Mouse (Mus musculus): ENCODE data around the gene Rnf31. TPM values are rescaled to one million over a fixed set of nuclear protein-coding genes. Genes with fewer than 3 reads are reported as not detected.

The Rnf31 gene
- 31.2 and 32.0 TPM in 2 replicates for polyA plus RNA-seq (2012)

DNA sequence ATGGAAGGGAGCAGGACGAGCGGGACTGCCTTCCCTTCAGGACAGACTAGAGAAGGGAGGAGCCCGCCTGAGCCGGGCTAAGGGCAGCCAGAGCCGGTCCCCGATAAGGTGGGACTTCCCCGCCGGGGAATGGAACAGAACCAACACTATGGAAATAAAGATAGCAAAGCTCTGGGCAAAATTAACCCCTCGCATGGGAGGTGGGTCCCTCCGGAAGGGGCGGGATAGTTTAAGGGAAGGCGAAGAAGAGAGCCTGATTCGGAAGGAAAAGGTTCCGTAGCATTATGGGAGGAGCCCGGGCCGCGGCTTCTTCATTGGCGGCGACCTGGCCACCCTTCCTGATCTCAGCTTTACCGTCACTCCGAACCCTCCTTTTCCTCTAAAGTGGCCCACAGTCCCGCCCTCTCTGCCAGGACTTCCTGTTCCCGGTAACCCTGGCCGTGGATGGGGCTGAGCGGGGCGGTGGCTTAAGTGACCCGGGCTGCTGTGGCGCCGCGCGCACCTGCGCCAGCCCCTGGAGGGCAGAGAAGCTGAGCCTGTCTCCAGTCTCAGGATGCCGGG, at the start of gene Rnf31:
Gene Rnf31 (plus strand): TSS at position 378 of the 561 bp plus-strand sequence.

DNA sequence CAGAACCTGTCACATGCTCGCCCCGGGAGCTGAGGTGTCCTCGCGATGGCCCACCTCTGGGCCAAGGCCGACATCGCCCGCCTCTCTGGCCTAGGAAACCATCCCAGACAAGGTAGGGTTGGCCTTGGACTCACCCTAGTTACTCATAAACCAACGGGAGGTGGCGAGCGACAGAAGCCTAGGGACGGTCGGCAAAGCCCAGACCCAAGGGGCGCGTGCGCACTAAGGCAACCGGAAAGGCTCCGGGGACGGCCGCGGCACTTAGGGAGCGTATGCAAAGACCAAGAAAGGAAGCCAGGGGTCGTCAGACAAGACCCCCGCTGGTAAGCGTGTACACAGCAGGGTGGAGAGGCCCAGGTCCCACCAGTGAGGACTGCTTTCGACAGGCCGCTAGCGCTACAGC, 31.7 kb upstream of the Rnf31 start, which contains the start of gene Dcaf11:
Gene Dcaf11 (plus strand): TSS at position 208 of the 403 bp plus-strand sequence.

DNA sequence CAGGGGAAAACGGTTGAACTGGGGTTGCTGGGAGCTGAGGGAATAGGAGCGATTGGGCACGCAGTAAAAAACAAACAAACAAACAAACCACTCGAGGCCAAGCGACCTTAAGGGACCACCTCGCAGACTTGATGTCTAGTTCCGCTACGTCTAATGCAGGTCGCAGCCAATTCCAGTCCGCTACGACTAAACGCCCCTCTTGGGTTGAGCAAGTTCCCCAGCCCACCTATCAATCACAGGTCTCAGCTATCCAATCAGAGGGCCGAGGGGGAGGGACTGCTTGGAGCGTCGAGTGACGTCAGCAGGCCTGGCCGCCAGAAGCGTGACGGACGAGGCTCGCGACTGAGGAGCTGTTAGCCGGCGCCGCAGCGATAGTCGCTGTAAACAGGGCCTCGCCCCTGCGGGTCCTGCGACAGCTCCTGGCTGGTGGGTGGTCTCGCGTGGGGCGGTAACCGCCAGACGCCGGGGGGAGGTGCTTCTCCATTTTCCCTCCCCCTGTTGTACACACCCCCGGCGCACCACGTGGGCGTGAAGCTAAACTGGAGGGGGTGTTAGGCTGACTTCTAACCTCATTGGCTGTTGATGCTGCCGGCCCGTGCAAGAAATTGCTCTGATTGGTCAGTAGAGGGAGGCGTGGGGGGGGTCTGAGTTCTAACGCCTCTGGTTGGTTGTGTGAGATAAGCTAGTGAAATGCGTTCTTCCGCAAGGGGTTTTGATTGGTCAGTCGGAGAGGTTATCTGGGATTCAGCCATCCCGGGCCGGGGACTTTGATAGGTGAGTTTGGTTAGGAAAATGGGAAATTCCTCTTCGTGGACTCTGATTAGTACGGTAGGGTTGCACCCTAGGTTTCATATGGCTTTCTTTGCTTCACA, 31.1 kb upstream of the Rnf31 start, which contains the start of gene A730061H03Rik:
Gene A730061H03Rik (minus strand): TSS at position 205 of the 872 bp plus-strand sequence.

DNA sequence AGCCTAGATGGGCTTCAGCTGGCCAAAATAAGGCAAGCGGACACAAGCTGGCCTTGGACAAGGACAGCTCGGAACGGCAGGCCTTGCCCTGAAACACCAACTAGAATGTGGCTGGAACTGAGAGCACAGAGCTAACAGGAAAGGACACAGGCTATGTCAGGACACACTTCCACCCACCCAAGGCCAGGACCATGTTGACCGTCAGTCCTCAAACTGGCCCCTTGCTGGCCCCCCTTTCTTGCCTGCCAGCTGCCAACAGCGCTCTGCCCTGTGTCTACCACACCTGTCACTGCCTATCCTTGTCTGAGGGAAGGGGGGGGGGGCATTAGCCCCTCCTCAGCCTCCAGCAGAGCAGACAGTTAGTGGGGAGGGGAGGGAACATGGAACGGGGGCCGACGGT, 16.2 kb upstream of the Rnf31 start, which contains the start of gene Fitm1:
Gene Fitm1 (plus strand): TSS at position 316 of the 400 bp plus-strand sequence.

DNA sequence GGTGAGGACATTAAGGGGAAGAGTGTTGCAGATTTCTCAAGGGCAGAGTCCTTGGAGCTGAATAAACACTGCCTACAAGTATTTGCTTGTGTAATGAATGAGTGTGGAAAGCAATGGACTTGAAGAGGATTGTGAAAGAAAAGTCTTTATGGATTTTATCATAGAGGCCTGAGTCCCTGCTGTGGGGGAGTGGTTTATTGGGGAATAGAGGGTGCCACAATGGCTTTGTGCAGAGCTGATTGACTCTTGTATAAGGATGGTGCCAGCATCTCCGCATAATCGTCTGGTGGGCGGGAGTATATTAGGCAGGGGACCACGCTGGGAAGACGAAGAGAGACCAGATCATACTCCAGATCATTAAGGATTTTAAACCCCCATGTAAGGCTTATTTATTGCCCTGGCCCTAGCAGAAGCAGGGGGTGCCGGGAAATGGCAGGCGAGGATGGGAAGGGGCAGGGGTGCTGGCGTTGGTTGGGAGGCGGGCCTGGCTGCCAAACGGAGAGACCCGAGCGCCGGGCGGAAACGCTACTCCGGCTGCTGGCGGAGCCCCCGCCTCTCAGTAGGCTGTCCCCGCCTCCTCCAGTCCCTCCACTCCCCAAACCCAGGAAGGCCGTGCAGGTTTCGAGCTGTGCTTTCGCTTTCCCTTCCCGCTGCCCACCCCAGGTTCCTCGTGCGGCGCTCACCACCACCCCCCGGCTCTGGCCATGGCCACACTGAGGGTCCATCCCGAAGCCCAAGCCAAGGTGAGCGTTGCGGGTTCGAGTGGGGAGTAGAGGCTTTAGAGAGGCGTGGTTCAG, 13.4 kb upstream of the Rnf31 start, which contains the start of gene Psme1:
Gene Psme1 (plus strand): TSS at position 253 of the 797 bp plus-strand sequence.

DNA sequence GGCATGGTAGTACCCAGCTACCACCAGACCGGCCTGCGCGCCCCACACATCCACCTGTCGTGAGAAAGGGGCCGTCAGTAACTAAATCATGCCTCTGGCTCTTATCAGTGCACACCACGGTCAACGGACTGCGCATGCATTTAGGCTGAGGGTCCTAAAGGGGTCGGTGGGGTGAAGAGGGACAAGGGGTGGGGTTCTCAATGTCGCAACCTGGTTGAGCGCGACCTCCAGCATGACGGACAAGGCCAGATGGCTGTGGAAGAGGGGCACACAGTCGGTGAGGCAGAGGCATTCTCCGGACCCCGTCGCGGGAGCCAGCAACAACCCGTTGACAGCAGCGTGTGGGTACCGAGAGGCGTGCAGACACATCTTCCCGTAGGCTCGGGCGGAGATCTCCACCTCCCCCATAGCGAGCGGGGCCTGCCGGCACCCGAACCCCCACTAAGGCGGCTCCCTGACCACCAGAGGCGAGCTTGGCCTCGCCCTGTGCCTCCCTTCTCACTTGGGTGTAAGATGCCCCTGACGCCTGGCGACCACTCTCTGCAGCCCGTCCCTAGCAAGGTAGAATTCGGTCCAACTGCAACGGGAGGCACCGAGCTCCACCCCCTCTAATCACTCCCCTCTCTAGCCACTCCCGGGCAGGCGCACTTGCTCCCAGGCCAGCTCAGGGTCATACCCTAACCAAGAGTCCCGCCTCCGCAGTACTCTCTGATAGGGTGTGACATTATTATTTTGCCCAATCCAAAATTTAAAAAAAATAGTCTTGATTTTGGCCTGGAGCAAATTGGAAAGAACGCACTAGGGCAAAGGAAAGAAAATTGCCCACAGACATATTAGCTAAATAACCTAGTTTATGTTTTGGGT, 6.6 kb upstream of the Rnf31 start, which contains the start of gene Emc9:
Gene Emc9 (minus strand): TSS at position 601 of the 864 bp plus-strand sequence.

DNA sequence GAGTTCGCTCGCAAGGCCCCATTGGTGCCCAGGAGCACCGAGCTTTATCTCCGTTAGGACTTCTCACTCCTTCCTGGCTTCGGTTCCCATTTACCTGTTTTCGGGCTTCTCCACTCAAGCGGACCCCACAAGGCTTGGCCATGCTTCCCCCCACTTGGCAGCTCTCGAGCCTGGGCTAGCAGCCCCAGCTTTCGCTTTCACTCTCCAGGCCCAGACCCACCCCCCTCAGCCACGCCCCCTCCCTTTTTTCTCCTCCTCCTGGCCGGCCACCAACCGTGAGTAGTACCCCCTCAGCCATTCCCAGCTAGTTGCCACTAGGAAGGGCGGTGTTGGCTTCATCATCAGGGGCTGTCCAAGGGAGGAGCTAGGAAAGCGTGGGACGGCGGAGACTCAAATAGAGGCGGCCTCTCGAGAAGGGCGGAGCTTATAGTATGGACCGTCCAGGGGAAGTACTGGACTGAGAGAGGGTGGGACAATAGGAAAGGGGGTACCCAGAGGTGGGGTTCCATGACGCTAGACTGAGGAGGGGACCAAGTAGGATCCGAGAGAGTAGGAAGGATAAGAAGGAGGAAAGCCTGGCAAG, 669 bp upstream of the Rnf31 start, which contains the start of gene Psme2:
Gene Psme2 (minus strand): TSS at position 366 of the 583 bp plus-strand sequence.

DNA sequence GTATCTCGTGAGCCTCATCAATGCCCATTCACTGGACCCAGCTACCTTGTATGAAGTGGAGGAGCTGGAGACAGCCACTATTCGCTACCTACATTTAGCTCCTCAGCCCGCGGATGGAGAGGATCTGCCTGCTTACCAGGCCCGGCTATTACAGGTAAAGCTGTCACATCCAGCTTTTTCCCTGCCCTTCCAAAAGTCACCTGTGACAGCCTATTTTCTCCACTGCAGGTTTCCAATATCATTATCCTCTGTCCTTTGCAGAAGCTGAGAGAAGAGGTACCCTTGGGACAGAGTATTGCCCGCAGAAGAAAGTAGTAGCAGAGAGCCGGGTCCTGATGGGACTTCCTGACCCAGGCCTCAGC, 11.7 kb downstream of the Rnf31 start, which contains the start of gene Irf9:
Gene Irf9 (plus strand): TSS at position 301 of the 362 bp plus-strand sequence.

DNA sequence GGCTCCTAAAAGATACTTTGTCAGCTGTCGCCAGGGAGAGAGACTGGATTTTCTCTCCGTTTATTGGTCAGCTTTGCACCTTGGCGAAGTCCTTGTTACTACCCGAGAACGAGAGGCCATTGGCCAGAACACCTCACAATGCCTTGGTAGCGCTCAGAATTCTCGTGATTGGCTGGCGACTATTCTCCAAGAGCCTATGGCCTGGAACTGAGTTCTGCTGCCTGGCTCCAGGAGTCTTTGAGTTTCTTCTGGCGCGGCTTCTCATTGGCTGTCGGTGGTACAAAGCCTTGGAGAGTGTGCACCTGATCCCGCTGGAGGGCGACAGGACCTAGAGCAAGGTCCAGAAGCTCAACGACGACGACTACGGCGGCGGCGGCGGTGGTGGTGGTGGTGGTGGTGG, 26.3 kb downstream of the Rnf31 start, which contains the start of gene Rec8:
Gene Rec8 (plus strand): TSS at position 216 of the 400 bp plus-strand sequence.

DNA sequence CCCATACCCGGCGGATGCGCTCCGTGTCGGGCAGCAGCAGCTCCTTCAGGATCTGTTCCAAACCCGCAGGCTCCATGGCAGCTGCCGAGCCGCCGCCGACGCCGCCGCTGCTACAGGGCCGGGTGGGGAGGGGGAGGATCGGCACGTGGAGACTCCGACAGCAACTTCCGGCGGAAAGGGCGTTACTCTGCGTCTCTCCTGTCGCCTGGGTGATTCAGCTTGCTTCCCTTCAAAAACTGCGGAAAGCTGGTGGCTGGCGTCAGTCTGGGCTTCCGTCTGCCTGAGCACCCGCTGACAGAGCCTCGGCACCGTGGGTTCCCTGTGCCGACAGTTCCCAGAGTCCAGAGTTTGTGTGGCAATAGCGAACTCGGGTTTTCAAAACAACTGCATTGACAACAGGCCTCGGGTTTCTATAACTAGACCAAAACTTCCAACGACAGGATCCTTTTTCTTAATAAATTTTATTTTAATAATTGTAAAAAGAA, 44.1 kb downstream of the Rnf31 start, which contains the start of gene Ipo4:
Gene Ipo4 (minus strand): TSS at position 435 of the 485 bp plus-strand sequence.

DNA sequence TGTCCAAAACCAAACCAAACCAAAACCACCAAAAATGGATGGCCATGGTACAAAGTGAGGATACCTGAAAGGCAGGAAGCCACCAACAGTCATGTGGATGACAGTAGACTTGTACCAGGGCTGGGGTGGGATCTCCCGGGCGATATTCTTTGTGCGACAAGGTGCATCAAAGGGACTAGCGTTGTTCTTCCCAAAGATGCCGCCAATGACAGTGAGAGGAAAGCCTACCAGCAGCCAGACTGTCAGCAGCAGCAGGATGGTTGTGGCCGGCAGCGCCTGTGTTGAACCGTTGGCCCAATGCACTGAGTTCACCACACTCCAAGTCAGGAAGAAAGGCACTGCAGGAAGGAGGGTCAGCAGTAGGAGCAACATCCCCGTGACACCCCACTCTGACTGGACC, 46.3 kb downstream of the Rnf31 start, which contains the start of gene Gm49378:
Gene Gm49378 (minus strand): TSS at position 101 of the 400 bp plus-strand sequence.

DNA sequence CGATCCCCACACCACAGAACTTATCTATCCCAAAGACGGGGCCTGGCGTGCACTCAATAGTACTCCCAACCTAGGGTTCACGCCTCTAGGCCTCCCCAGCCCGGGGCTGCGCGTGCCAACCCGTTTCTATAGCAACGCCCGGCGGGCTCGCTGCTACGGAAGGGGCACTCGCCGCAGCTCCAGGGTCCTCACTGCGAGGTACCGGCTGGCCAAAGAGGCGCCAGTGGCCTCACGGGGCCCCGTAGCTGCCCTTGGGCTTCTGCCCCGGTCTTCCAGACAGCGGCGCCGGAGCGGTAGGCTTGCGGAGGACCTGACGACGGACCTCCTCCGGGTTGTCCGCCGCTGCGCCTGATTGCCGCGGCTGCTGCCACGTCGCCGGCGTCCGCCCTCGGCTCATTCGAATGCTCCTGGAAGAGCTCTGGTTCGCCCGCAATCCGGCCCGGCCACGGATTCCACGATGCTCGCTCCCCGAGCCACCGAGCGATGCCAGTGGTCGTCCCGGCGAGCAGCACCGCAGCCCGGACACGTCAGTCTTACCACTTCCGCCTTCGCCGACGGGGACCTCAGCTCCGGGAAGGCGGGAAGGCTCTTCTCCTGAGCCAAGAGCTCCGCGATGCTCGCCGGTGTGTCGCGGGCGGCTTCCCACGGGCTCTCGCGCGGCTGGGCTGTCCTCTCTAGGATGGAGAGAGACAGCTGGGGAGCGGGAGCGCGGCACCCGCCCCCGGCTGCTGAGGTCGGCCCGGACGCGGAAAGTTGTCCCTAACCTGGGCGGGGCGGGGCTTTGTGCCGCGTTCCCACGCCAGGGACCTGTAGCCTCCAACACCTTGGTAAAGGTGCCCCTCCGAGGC, 51.8 kb downstream of the Rnf31 start, which contains the start of gene Tm9sf1:
Gene Tm9sf1 (minus strand): TSS at position 747 of the 848 bp plus-strand sequence.

DNA sequence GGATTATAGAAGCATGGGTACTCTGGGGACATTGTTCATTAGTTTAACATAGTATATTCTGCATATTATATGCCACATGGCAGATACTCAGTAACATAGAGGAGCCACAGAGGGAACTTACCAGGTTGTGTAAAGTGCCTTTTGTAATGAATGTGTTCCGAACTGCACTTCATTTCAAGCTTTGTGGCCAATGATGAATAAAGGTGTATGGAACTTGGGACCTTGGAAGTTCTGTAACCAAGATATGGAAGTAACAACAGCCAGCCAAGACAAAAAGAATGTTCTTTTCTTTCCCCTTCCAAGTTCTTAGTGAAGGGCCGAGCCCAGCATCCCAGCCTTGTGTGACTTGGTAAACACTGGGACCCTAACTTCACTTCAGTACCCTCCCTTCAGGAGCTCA, 58.4 kb downstream of the Rnf31 start, which contains the start of gene Tssk4:
Gene Tssk4 (plus strand): TSS at position 301 of the 400 bp plus-strand sequence.

Other genes with a start within 250 kb of the Rnf31 start
- 104 TPM in 2 replicates for gene Dhrs4, start 113.0 kb upstream of the Rnf31 start, polyA plus RNA-seq (2012)
- 4.3 and 4.5 TPM in 2 replicates for gene Carmil3, start 101.1 kb upstream of the Rnf31 start, polyA plus RNA-seq (2012)
- gene Cpne6, start 81.3 kb upstream of the Rnf31 start, polyA plus RNA-seq (2012) = not detected in 2 replicates
- not detected in 2 replicates for gene Nrl, start 66.7 kb upstream of the Rnf31 start, polyA plus RNA-seq (2012)
- 86.4 and 95.5 TPM in 2 replicates for gene Pck2, start 51.4 kb upstream of the Rnf31 start, polyA plus RNA-seq (2012)
- 55.9 and 75.4 TPM in 2 replicates for gene Dcaf11, start 31.7 kb upstream of the Rnf31 start, polyA plus RNA-seq (2012)
- gene A730061H03Rik, start 31.3 kb upstream of the Rnf31 start, polyA plus RNA-seq (2012) = 0.47 and 0.96 TPM in 2 replicates
- gene Fitm1, start 16.1 kb upstream of the Rnf31 start, polyA plus RNA-seq (2012) = 0.60 and 1.2 TPM in 2 replicates
- gene Psme1, start 13.6 kb upstream of the Rnf31 start, polyA plus RNA-seq (2012) = 244 and 281 TPM in 2 replicates
- 8.4 and 8.5 TPM in 2 replicates for gene Emc9, start 6.4 kb upstream of the Rnf31 start, polyA plus RNA-seq (2012)
- gene Psme2, start 595 bp upstream of the Rnf31 start, polyA plus RNA-seq (2012) = 82.1 TPM in 2 replicates
- 88.9 and 109 TPM in 2 replicates for gene Irf9, start 11.9 kb downstream of the Rnf31 start, polyA plus RNA-seq (2012)
- gene Rec8, start 26.3 kb downstream of the Rnf31 start, polyA plus RNA-seq (2012) = 18.2 and 29.4 TPM in 2 replicates
- gene Ipo4, start 44.2 kb downstream of the Rnf31 start, polyA plus RNA-seq (2012) = 62.9 and 90.9 TPM in 2 replicates
- gene Gm49378, start 46.2 kb downstream of the Rnf31 start, polyA plus RNA-seq (2012) = 1.4 and 1.5 TPM in 2 replicates
- 19.0 and 19.4 TPM in 2 replicates for gene Tm9sf1, start 52.1 kb downstream of the Rnf31 start, polyA plus RNA-seq (2012)
- 0.07 TPM in 1 of 2 replicates, not detected in the other for gene Tssk4, start 58.5 kb downstream of the Rnf31 start, polyA plus RNA-seq (2012)
- gene Mdp1, start 68.8 kb downstream of the Rnf31 start, polyA plus RNA-seq (2012) = 13.6 and 17.8 TPM in 2 replicates
- gene Gmpr2, start 80.2 kb downstream of the Rnf31 start, polyA plus RNA-seq (2012) = 23.9 and 24.7 TPM in 2 replicates
- gene Nedd8, start 80.4 kb downstream of the Rnf31 start, polyA plus RNA-seq (2012) = 102 and 110 TPM in 2 replicates
- 31.6 and 41.8 TPM in 2 replicates for gene Tinf2, start 90.1 kb downstream of the Rnf31 start, polyA plus RNA-seq (2012)
- 4.6 and 5.6 TPM in 2 replicates for gene Tgm1, start 122.2 kb downstream of the Rnf31 start, polyA plus RNA-seq (2012)
- 30.6 and 31.0 TPM in 2 replicates for gene Rabggta, start 130.6 kb downstream of the Rnf31 start, polyA plus RNA-seq (2012)
- gene Dhrs1, start 154.0 kb downstream of the Rnf31 start, polyA plus RNA-seq (2012) = 3.9 and 5.5 TPM in 2 replicates
- 30.4 and 53.0 TPM in 2 replicates for gene Nop9, start 154.0 kb downstream of the Rnf31 start, polyA plus RNA-seq (2012)
- gene Cideb, start 166.8 kb downstream of the Rnf31 start, polyA plus RNA-seq (2012) = 0.31 and 0.45 TPM in 2 replicates
- 0.83 and 1.1 TPM in 2 replicates for gene Ltb4r2, start 169.7 kb downstream of the Rnf31 start, polyA plus RNA-seq (2012)
- gene Ltb4r1, start 174.3 kb downstream of the Rnf31 start, polyA plus RNA-seq (2012) = 33.3 and 45.8 TPM in 2 replicates
- 0.09 and 0.10 TPM in 2 replicates for gene Adcy4, start 192.4 kb downstream of the Rnf31 start, polyA plus RNA-seq (2012)
- 63.9 and 71.4 TPM in 2 replicates for gene Ripk3, start 197.2 kb downstream of the Rnf31 start, polyA plus RNA-seq (2012)
- 0.15 and 0.40 TPM in 2 replicates for gene Nfatc4, start 231.4 kb downstream of the Rnf31 start, polyA plus RNA-seq (2012)

All from megakaryocyte-erythroid progenitor cell, adult 5 weeks (primary cell).